Mouse (Mus musculus): Measurements from ENCODE around the gene Ccr8.

GRCm38 (mm10) chr9:120084406-120084805 lies 7.5 kb upstream of the Ccr8 start:
- no peak for TF ChIP-seq CTCF (IDR thresholded peaks at IDR 0.05; ENCODE audit: low read depth, low read length)
- no peak for TF ChIP-seq POLR2A (IDR thresholded peaks at IDR 0.05; ENCODE audit: borderline replicate concordance, low read depth, low read length)
